Mouse (Mus musculus) liver, embryonic 11.5 days (tissue): ENCODE measurements at regions not wholly inside any gene's neighbourhood (a gene's known extent, or its start where the extent isn't known, plus 50 kb on each side); places are given as distances from the start of the nearest gene placed in this dataset.

Source experiments
- ATAC-seq: fragments of 200-750 bp; cut with Nextera tagmentation; replicated peaks from 2 replicates; pipeline ENCODE4 v1.8.0; 2017; ENCODE audit warnings: moderate number of reproducible peaks, mild to moderate bottlenecking, moderate TSS enrichment, moderate library complexity; ENCODE audit not compliant: low FRiP score
- DNase-seq: peaks from one replicate; pipeline ENCODE4 v3.0.0-alpha.2; 2017; ENCODE audit warnings: low spot score
- H3K27ac ChIP-seq: fragments of 300-500 bp; sonication (generic); 2 replicates; pipeline ENCODE4 v1.5.1; 2014; ENCODE audit warnings: mild to moderate bottlenecking, low read depth, low read length, control low read depth
- H3K27me3 ChIP-seq: fragments of 300-500 bp; sonication (generic); replicated peaks from 2 replicates; pipeline ENCODE4 v1.6.1; 2014; ENCODE audit warnings: low read length, mixed read lengths; ENCODE audit not compliant: control insufficient read depth, insufficient read depth
- H3K36me3 ChIP-seq: fragments of 300-500 bp; sonication (generic); 2 replicates; pipeline ENCODE4 v1.6.1; 2014; ENCODE audit warnings: mild to moderate bottlenecking, low read length, moderate library complexity, mixed read lengths; ENCODE audit not compliant: control insufficient read depth, insufficient read depth
- H3K4me1 ChIP-seq: fragments of 300-500 bp; sonication (generic); replicated peaks from 2 replicates; pipeline ENCODE4 v1.6.1; 2014; ENCODE audit warnings: low read length, mixed read lengths; ENCODE audit not compliant: control insufficient read depth, insufficient read depth
- H3K4me2 ChIP-seq: fragments of 300-500 bp; sonication (generic); 2 replicates; pipeline ENCODE4 v1.6.1; 2014; ENCODE audit warnings: mild to moderate bottlenecking, control low read depth, moderate library complexity
- H3K4me3 ChIP-seq: fragments of 300-500 bp; sonication (generic); 2 replicates; pipeline ENCODE4 v1.5.1; 2014; ENCODE audit warnings: low read depth, low read length, control low read depth
- H3K9ac ChIP-seq: fragments of 300-500 bp; sonication (generic); 2 replicates; pipeline ENCODE4 v1.6.1; 2014; ENCODE audit warnings: low read depth, low read length, control low read depth
- H3K9me3 ChIP-seq: fragments of 300-500 bp; sonication (generic); 2 replicates; pipeline ENCODE4 v1.6.1; 2016; ENCODE audit warnings: low read length, inconsistent platforms, mixed read lengths; ENCODE audit not compliant: control insufficient read depth
- WGBS: fragments of 180-500 bp; shearing (Covaris S2); extraction: QIAGEN DNeasy Blood & Tissue Kit; methylation state at CpG from one replicate; pipeline ENCODE4 v1.1.7; 2014; 5-methylcytosine and 5-hydroxymethylcytosine counted together

GRCm38 (mm10) chr11:84660877-84661276 is 135.5 kb upstream of the Lhx1 start:
- no peak for DNase-seq
- no peak for ATAC-seq
- no peak overlapping the region for H3K4me2 ChIP-seq
- H3K27ac ChIP-seq, result no peak overlapping the region
- no peak overlapping the region for H3K4me3 ChIP-seq
- no peaks in the 10 kb centered on the region for H3K9me3 ChIP-seq
- peaks cover 4% of the 10 kb centered on the region; the same call in 1 of the 2 replicates for H3K27me3 ChIP-seq
- no peaks in the 10 kb centered on the region for H3K4me1 ChIP-seq
- H3K36me3 ChIP-seq, result no peaks in the 10 kb centered on the region
- no peak overlapping the region for H3K9ac ChIP-seq
- 49% methylated on average over 8 of the region's 8 CpGs for WGBS

DNA sequence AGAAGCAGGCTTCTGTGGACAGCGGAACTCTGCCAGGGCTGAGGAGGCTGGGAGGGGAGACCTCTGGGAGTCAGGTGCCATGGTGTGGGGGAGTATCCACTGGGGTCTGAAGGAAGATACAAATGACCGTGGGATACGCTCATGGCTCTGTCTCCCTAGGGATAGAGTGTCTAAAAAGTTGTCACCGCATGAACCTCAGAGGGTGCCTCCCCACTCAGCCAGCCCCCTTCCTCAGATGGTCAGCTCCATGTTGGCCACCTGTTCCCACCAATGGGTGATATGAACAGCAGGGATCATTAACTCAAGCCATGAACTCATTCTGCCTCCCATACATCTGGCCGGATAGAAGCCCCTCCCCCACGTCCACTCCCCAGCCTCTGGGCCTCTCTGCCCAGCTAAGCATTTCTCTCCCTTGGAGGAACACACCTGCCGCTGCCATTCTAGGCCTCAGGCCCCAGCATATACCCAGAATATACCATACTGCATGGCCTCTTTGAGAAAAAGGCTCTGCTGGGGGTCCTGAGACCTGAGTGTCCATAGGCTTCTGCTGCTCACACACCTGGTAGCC is 134.1 kb upstream of the Lhx1 start:
- DNase-seq (no peak), ATAC-seq (no peak)
- H3K9ac ChIP-seq, result no peak overlapping the region
- no peaks in the 10 kb centered on the region for H3K36me3 ChIP-seq
- H3K27me3 ChIP-seq, result peaks cover 6% of the 10 kb centered on the region; the same call in 1 of the 2 replicates
- no peaks in the 10 kb centered on the region for H3K9me3 ChIP-seq
- no peak overlapping the region for H3K4me3 ChIP-seq
- H3K27ac ChIP-seq, result no peak overlapping the region
- no peaks in the 10 kb centered on the region for H3K4me1 ChIP-seq
- no peak overlapping the region for H3K4me2 ChIP-seq
- 77% methylated on average over 7 of the region's 7 CpGs for WGBS

DNA sequence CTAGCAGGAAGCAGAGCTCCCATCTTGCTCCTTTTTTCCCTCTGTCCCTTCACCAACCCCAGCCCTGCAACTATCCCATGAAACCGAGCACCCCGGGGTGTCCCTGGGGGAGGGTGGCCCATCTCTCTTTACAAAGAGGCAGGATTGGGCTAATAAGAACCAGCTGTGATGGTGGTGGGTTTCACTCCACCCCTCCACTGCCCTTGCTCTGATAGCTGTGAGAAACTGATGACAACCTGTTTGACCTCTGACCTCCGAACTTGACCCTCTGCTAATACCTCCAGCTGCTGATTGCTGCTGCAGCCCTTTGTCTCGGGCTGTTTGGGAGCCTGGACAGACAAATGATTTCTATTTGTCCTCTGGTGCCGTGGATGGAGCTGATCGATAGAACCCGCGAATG is 128.1 kb upstream of the Lhx1 start:
- H3K9ac ChIP-seq, result no peak overlapping the region
- 49% methylated on average over 8 of the region's 8 CpGs for WGBS
- H3K36me3 ChIP-seq, result no peaks in the 10 kb centered on the region
- H3K4me2 ChIP-seq, result no peak overlapping the region
- H3K27ac ChIP-seq, result no peak overlapping the region
- no peaks in the 10 kb centered on the region for H3K4me1 ChIP-seq
- no peak for DNase-seq
- H3K9me3 ChIP-seq, result no peaks in the 10 kb centered on the region
- peaks cover 21% of the 10 kb centered on the region for H3K27me3 ChIP-seq
- H3K4me3 ChIP-seq, result no peak overlapping the region
- no peak for ATAC-seq

DNA sequence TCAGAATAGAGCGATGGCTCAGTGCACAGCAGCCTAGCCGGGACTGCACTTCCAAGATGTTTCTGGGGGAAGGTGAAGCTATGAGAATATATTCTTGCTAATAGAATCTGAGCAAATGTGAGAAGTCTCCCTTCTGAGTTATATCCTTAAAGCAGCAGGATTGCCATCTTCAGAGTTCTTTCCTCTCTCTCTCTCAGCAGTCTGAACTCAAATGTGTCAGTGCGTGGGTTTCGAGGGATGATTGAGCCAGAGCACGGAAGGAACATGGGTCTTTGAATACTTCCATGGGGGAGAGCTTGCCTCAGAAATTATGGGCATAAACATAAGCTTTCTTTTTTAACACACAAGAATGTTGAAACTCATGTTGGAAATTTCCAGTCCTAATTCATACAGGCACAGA is 123.6 kb upstream of the Lhx1 start:
- Histone ChIP-seq H3K4me3 (no peak overlapping the region), H3K27me3 (peaks cover 30% of the 10 kb centered on the region), H3K9me3 (no peaks in the 10 kb centered on the region), H3K9ac (no peak overlapping the region), H3K27ac (no peak overlapping the region), H3K4me2 (no peak overlapping the region), H3K4me1 (no peaks in the 10 kb centered on the region), H3K36me3 (no peaks in the 10 kb centered on the region)
- 88% methylated on average over 5 of the region's 5 CpGs for WGBS
- ATAC-seq, result no peak
- DNase-seq, result no peak

DNA sequence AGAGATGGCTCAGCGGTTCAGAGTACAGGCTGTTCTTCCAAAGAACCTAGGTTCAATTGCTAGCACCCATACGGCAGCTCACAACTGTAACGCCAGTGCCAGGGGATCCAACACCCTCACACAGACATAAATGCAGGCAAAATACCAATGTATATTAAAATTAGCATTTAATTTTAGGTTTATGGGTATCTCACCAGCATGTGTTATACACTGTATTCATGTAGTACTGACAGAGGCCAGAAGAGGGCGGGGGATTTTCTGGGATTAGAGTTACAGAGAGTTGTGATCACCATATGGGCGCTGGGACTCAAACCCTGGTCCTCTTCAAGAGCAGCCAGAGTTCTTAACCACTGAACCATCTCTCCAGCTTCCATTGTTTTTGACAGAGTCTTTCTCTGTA is 121.8 kb upstream of the Lhx1 start:
- whole genome bisulfite sequencing, result 85% methylated on average over 5 of the region's 5 CpGs
- H3K4me1 ChIP-seq, result no peaks in the 10 kb centered on the region; the same call in 1 of the 2 replicates
- H3K4me2 ChIP-seq, result no peak overlapping the region
- no peaks in the 10 kb centered on the region for H3K9me3 ChIP-seq
- H3K4me3 ChIP-seq, result no peak overlapping the region
- DNase-seq (no peak), ATAC-seq (no peak)
- H3K36me3 ChIP-seq, result no peaks in the 10 kb centered on the region
- peaks cover 39% of the 10 kb centered on the region for H3K27me3 ChIP-seq
- H3K9ac ChIP-seq, result no peak overlapping the region
- H3K27ac ChIP-seq, result no peak overlapping the region

GRCm38 (mm10) chr11:84643107-84643372 is 117.7 kb upstream of the Lhx1 start:
- Histone ChIP-seq H3K27ac (no peak overlapping the region), H3K4me1 (no peaks in the 10 kb centered on the region; the same call in 1 of the 2 replicates), H3K9me3 (no peaks in the 10 kb centered on the region), H3K4me3 (no peak overlapping the region; the same call in 1 of the 2 replicates), H3K27me3 (peaks cover 73% of the 10 kb centered on the region), H3K4me2 (no peak overlapping the region; the same call in 1 of the 2 replicates), H3K9ac (no peak overlapping the region), H3K36me3 (no peaks in the 10 kb centered on the region)
- DNase-seq (no peak), ATAC-seq (no peak)
- WGBS, result 45% methylated on average over 5 of the region's 5 CpGs

- no peak for DNase-seq
- Histone ChIP-seq H3K36me3 (no peaks in the 10 kb centered on the region), H3K27me3 (peaks cover 77% of the 10 kb centered on the region), H3K4me2 (peak overlapping the region; percentile 61), H3K9me3 (no peaks in the 10 kb centered on the region), H3K9ac (peak overlapping the region; percentile 22; the same call in 1 of the 2 replicates), H3K4me1 (no peaks in the 10 kb centered on the region; the same call in 1 of the 2 replicates), H3K4me3 (peak overlapping the region; percentile 35), H3K27ac (no peak overlapping the region)
- WGBS, result 5% methylated on average over 67 of the region's 67 CpGs
- ATAC-seq, result no peak
Observed at GRCm38 (mm10) chr11:84642300-84643106, 117.2 kb upstream of the Lhx1 start.

DNA sequence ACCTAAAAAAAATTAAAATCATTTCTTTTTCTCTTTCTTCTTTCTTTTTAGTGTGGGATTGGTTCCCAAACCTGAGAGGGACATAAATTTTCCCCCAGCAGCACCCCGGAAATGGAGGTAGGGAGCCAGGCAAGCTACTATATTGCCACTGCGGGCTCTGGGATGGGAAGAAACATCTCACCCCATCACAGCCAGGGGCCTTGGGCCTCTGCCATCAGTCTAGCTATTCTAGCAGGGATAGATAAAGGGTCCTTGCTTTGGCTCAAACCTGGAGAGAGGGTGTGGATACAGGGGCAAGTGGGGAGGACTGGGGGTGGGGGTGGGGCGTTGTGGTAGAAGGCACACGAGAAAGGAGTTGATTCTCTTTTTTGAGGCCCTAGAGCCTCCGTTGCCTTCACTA is 116.3 kb upstream of the Lhx1 start:
- H3K4me1 ChIP-seq, result no peaks in the 10 kb centered on the region; the same call in 1 of the 2 replicates
- no peaks in the 10 kb centered on the region for H3K36me3 ChIP-seq
- no peak overlapping the region for H3K4me3 ChIP-seq
- H3K9ac ChIP-seq, result no peak overlapping the region
- DNase-seq, result no peak
- H3K9me3 ChIP-seq, result no peaks in the 10 kb centered on the region
- H3K4me2 ChIP-seq, result no peak overlapping the region
- H3K27ac ChIP-seq, result no peak overlapping the region
- H3K27me3 ChIP-seq, result peaks cover 84% of the 10 kb centered on the region
- no peak for ATAC-seq
- 23% methylated on average over 5 of the region's 5 CpGs for WGBS

DNA sequence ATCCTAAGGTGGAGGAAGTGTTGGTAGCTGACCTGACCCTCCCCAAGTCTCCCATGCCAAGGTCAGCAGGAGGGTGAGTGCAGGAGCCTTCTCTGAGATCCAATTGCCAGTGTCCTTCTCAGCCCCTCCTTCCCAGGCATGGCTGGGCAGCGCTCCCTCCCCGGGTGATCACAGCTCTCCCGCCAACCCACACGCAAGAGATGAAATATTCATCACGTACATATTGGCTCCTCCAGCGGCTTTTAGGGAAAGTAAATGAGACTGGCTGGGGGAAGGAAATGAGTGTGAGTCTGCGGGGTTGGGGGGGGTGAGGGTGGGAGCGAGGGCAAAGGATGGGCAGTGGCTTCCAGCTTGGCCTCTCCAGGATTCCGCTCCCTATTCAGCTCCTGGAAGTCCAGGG is 113.0 kb upstream of the Lhx1 start:
- no peaks in the 10 kb centered on the region for H3K9me3 ChIP-seq
- H3K4me2 ChIP-seq, result no peak overlapping the region
- no peaks in the 10 kb centered on the region; the same call in 1 of the 2 replicates for H3K4me1 ChIP-seq
- DNase-seq, result no peak
- no peak for ATAC-seq
- WGBS, result 24% methylated on average over 9 of the region's 9 CpGs
- peaks cover 69% of the 10 kb centered on the region for H3K27me3 ChIP-seq
- H3K36me3 ChIP-seq, result no peaks in the 10 kb centered on the region
- H3K4me3 ChIP-seq, result no peak overlapping the region
- H3K9ac ChIP-seq, result no peak overlapping the region
- no peak overlapping the region for H3K27ac ChIP-seq
